Mouse (Mus musculus) lung, postnatal 10 days (tissue): ENCODE results near the gene Eml5.

ENCODE experiments used
- DNase-seq: peaks from one replicate; pipeline ENCODE4 v3.0.0; 2021

Eml5 gene

GRCm38 (mm10) chr12:98832929-98833598 is 68.2 kb downstream of the Eml5 start:
- DNase-seq: no peak

GRCm38 (mm10) chr12:98831122-98831521 is 70.2 kb downstream of the Eml5 start:
- DNase-seq: no peak

DNA sequence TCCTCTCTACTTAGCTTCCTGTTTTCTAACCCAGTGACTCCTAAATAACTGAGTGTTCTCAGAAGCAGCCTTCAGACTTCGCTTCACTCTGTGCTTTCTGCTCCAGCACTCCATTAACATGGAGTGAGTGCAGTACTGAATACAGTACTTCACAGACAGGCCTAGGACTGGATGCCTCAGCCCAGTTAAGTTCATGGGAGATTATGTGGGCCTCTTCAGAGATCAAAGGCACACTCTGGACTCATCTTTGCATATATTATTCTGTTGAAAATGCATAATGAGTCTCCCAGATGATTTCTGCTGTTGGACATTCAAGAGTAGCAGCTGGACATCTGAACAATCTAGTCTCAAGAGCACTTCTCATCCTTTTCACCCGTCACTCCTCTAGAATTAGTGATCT is 80.5 kb downstream of the Eml5 start:
- DNase-seq: no peak

GRCm38 (mm10) chr12:98804078-98804748 is 97.1 kb downstream of the Eml5 start:
- DNase-seq: no peak

DNA sequence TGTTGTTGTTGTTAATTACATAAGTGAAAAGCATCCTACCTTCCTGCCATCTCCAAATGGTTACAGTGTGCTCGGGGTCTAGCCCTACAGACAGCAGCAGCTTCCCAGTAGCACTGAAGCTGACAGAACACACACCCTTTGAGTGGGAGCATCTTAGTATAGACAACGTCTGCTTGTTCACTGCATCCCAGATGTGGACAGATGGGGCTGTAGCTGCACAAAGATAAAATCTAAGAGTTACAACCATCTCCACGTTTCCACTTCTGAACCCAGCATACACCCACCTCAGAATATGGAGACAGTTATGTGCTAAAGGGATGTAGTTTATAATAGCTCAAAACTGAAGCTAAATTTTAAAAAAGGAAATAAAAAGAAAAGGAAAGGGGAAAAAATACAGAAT is 99.0 kb downstream of the Eml5 start:
- DNase-seq: no peak

GRCm38 (mm10) chr12:98800334-98800733 is 101.0 kb downstream of the Eml5 start:
- DNase-seq: no peak

- no peak for DNase-seq
Observed at GRCm38 (mm10) chr12:98795731-98796318, 105.5 kb downstream of the Eml5 start.

DNA sequence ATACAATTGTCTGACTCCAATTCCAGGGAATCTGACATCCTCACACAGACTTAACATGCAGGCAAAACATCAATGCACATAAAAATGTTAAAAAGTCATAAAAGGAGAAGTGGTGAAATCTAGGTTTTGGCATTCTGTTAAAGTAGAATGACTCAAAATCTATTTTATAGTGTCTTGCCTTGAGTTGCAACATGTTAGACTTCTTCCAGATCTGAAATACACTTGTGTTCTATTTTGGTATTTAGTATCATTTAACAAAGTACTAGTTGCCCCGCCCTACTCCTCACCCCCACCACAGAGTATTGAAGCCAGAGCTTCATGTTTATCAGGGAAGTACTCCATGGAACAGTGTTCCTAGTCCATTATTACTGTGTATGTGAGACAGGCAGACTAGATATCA is 117.0 kb downstream of the Eml5 start:
- DNase-seq: no peak

DNA sequence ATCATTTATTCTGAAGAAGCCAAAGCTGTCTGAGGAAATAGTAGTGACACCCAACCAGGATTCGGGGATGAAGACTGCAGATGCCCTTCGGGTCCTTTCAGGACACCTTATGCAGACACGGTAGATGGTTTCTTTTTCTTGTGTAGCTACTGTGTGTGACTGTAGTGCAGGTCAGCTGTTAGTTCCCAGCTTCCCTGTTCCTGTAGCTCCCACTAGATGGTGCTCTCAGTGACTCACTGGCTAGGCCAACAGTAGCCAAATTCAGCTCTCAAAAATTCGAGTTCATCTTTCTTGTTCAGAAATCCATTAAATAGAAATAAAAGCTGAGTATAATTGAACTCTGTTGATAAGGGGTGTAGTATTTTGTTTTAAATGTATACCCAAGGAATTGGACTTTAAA is 122.1 kb downstream of the Eml5 start:
- peak; percentile 43 for DNase-seq

GRCm38 (mm10) chr12:98777509-98777908 is 123.8 kb downstream of the Eml5 start:
- no peak for DNase-seq

GRCm38 (mm10) chr12:98766241-98766640 is 135.0 kb downstream of the Eml5 start:
- no peak for DNase-seq

DNA sequence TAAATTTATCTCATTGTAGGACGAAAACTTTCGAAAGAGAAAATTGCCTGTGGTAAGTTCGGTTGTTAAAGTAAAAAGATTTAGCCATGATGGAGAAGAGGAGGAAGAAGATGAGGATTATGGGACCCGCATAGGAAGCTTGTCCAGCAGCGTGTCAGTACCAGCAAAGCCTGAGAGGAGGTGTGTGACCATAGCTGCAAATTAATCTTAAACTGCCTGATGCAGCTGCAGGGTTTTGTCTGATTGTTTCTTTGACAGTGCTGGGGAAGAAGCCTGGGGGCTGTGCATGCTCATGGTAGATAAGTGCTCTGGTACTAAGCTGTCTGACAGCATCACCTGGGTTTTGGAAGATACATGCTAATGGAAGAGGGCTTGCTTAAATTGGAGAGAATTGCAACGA is 141.6 kb downstream of the Eml5 start:
- DNase-seq: no peak

GRCm38 (mm10) chr12:98757636-98758035 is 143.6 kb downstream of the Eml5 start:
- no peak for DNase-seq

DNA sequence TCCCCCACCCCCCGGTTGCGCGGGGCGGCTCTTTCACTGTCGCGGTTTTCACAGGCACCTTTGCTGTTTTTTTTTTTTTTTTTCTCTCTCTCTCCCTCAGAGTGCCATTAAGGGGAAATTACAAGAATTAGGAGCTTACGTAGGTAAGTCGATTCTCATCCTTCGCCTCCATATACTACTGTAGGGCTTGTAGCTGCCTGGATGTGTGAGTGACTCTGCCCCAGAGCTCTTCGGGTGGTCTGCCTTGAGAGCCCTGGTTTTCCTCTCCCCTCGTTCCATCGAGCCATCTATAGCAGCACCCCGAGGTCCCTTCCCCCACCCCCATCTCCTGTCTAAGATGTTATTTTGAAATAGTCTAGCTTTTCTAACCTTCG is 153.9 kb downstream of the Eml5 start:
- peak; percentile 15 for DNase-seq

- DNase-seq: peak; percentile 94
Observed at GRCm38 (mm10) chr12:98746746-98747379, 154.4 kb downstream of the Eml5 start, which contains the start of gene Zc3h14. Gene Zc3h14 (plus strand): TSS chr12:98746964.

DNA sequence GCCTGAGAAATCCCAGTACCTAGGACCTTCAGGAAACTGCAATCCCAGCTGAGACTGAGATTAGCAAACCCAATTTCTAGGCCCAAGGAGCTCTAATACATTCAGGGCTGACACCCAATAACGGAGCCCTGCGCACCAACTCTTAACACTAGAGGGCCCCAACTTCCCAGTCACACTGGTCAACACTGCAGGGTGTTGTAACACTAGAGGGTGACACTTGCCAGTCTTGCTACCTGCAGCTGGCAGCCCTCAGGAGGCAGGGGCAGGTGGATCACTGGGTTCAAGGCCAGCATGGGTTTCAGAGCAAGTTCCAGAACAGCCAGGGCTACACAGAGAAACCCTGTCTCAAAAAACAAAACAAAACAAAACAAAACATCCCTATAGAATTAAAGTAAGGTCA is 155.2 kb downstream of the Eml5 start:
- DNase-seq: peak; percentile 75

DNA sequence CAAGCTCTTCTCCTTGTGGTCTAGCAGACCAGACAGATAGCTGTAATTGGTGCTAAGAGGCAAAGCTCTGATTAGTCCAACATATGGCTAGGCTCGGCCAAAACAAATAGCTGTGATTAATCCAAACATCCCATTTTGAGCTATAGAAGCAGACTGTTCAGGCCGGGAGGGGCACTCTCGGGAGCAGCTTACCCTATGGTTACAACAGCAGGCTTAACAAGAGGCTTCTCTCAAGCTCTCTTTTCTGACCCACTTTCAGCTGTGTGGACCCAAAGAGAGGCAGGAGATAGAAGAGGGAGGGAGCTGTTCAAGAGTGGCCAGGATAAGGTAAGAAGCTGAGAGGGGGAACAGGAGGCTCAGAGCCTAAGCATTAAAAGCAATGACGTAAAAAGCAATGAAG is 155.7 kb downstream of the Eml5 start:
- DNase-seq: no peak

GRCm38 (mm10) chr12:98741011-98741501 is 160.2 kb downstream of the Eml5 start:
- DNase-seq: peak; percentile 40

- DNase-seq: peak; percentile 31
Observed at GRCm38 (mm10) chr12:98737801-98738350, 163.4 kb downstream of the Eml5 start.

- DNase-seq: peak; percentile 82
Observed at GRCm38 (mm10) chr12:98736951-98737800, 164.1 kb downstream of the Eml5 start, which contains the start of gene Ptpn21. Gene Ptpn21 (minus strand): TSS chr12:98737405.
